Mouse (Mus musculus) kidney, adult 2 months (tissue): Measurements from ENCODE around the gene Ksr2.

Experiments used
- CTCF ChIP-seq: fragments of 200-500 bp; conservative IDR thresholded peaks from 2 replicates; pipeline ENCODE4 v1.5.1; 2011; ENCODE audit warnings: low read depth, mild to moderate bottlenecking, control low read depth, low read length, moderate library complexity, mixed read lengths; ENCODE audit not compliant: insufficient read depth, insufficient read length
- POLR2A ChIP-seq: fragments of 200-500 bp; IDR thresholded peaks from one replicate; pipeline ENCODE4 v1.6.1; 2011; ENCODE audit warnings: low read depth, low read length, control low read depth

- TF ChIP-seq POLR2A (no peak), CTCF (no peak)
Observed at GRCm38 (mm10) chr5:117803551-117803950, 389.8 kb downstream of the Ksr2 start.
